Mouse (Mus musculus): ENCODE results near the gene Ccdc186.
"Not testable (repeated sequence)": the region's sequence is repeated elsewhere in the genome, so short reads cannot be mapped to it uniquely, and the experiment has no call there.

The Ccdc186 gene

GRCm38 (mm10) chr19:56758311-56758710 lies 63.7 kb downstream of the Ccdc186 start:
- no peak for DNase-seq (ENCODE audit: low read depth, low spot score)

DNA sequence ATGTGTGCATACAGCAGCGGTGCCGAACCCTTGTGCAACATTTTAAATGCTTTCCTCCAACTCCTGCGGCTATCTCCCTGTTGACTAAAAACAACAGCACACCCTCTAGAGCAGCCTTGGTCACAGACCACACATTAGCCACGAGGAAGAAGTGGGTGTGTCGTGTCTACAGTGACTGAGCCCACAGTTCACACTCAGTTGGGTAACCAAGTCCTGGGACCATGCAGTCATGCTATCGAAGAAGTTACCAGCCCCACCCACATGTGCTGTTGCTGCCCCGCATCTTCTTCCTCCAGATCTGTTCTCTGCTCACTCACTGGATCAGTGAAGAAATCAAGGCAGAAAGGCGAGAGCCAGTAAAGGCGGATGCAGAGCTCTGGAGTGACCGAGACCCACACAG lies 65.6 kb downstream of the Ccdc186 start:
- DNase-seq (ENCODE audit: low read depth, low spot score): no peak

DNA sequence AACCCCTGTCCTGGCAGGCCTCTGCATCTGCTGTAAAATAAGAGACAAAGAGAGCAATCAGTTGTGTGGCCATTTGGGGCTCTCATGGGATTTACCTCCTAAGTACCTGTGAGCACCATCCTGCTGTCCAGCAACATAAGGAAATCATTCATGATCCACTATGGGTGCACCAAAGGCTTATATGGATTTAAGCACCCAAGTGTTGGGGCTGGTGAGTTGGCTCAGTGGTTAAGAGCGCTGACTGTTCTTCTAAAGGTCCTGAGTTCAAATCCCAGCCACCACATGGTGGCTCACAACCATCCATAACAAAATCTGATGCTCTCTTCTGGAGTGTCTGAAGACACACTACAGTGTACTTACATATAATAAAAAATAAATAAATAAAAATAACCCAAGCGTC lies 67.5 kb downstream of the Ccdc186 start:
- DNase-seq (ENCODE audit: low read depth, low spot score): not testable (repeated sequence)

GRCm38 (mm10) chr19:56750709-56751108 lies 71.3 kb downstream of the Ccdc186 start:
- DNase-seq (ENCODE audit: low read depth, low spot score): no peak

DNA sequence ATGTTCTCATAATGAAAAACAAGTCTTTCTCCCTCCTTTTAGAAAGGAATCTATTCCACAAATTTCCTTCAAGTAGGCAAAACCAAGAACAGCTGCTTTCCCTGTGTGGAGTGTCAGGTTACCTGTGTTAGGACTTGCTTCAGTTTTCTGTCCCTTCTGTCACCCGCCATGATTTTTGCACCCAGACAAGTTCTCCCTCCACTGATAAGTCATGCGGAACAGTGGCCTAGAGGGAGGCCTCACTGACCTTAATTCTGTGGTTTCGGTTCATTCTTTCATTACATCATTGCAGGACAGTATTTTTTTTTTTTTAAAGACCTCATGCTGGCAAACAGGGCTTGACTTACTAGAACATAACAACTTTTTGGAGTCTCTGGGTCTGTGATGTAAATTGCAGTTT lies 72.6 kb downstream of the Ccdc186 start:
- DNase-seq (ENCODE audit: low read depth, low spot score): no peak

GRCm38 (mm10) chr19:56747878-56748277 lies 74.1 kb downstream of the Ccdc186 start:
- no peak for DNase-seq (ENCODE audit: low read depth, low spot score)

DNA sequence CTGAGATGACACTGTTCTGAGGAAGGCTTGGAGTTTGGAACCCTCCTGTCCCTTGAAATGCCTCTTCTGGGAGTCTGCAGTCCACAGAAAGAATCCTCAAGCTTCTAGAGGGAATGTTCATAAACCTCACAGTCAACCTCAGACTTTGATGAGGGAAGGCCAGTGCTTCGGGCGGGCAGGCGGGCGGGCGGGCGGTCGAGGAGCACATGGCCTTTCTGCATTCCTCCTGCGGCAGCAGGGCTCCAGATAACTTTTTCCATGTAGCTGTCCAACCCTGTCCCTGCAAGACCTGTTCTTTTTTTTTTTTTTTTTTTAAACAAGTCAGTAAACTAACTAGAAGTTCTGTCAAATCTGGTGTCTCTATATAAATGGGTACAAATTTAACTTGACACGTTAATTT lies 75.4 kb downstream of the Ccdc186 start:
- DNase-seq (ENCODE audit: low read depth, low spot score): no peak

DNA sequence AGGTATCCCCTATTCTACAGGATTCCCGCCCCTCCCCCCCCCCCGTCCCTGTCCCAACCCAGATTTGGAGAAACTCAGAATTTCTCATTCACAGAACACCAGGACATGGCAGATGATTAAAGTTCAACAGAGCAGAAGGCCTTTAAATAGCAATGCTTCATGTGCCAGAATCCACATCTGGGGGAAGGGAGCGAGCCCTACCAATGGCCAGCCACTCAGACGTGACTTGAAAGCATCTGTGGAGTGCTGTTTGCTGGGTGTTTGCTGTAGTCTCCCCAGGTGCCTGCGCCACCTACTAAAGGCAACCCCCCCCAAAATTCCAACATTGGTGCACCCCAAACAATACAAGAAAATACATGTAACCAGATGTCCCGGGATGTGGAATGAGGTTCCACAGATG lies 76.5 kb downstream of the Ccdc186 start:
- no peak for DNase-seq (ENCODE audit: low read depth, low spot score)

GRCm38 (mm10) chr19:56745061-56745460 lies 76.9 kb downstream of the Ccdc186 start:
- no peak for DNase-seq (ENCODE audit: low read depth, low spot score)

Data from telencephalon, adult 2 months (tissue).